Mouse (Mus musculus) kidney, adult 2 months (tissue): ENCODE measurements around the gene Ambp. TPM values are rescaled to one million over a fixed set of nuclear protein-coding genes. Genes with fewer than 3 reads are reported as not detected.

Experiments used
- DNase-seq: peaks from one replicate; pipeline ENCODE4 v3.0.0; 2021
- H3K27ac ChIP-seq: fragments of 200-500 bp; 2 replicates; pipeline ENCODE4 v1.5.1; 2012; ENCODE audit warnings: low read depth, low read length, control low read depth, inconsistent platforms; ENCODE audit not compliant: insufficient read depth
- H3K27me3 ChIP-seq: fragments of 200-500 bp; replicated peaks from 2 replicates; pipeline ENCODE4 v1.6.1; 2012; ENCODE audit warnings: mild to moderate bottlenecking, moderate library complexity, low read length, inconsistent platforms; ENCODE audit not compliant: control insufficient read depth, insufficient read depth
- H3K36me3 ChIP-seq: fragments of 200-500 bp; 2 replicates; pipeline ENCODE4 v1.6.1; 2012; ENCODE audit warnings: mild to moderate bottlenecking, moderate library complexity, low read length, inconsistent platforms; ENCODE audit not compliant: control insufficient read depth, insufficient read depth
- H3K4me1 ChIP-seq: fragments of 200-500 bp; 2 replicates; pipeline ENCODE4 v1.6.1; 2011; ENCODE audit warnings: low read length; ENCODE audit not compliant: control insufficient read depth, insufficient read depth
- H3K4me3 ChIP-seq: fragments of 200-500 bp; 2 replicates; pipeline ENCODE4 v1.5.1; 2011; ENCODE audit warnings: mild to moderate bottlenecking, low read depth, low read length, control low read depth; ENCODE audit not compliant: insufficient read depth
- CTCF ChIP-seq: fragments of 200-500 bp; conservative IDR thresholded peaks from 2 replicates; pipeline ENCODE4 v1.5.1; 2011; ENCODE audit warnings: low read depth, mild to moderate bottlenecking, control low read depth, low read length, moderate library complexity, mixed read lengths; ENCODE audit not compliant: insufficient read depth, insufficient read length
- POLR2A ChIP-seq: fragments of 200-500 bp; IDR thresholded peaks from one replicate; pipeline ENCODE4 v1.6.1; 2011; ENCODE audit warnings: low read depth, low read length, control low read depth
- WGBS: fragments of 180-500 bp; shearing (Covaris S2); methylation state at CpG from one replicate; pipeline ENCODE4 v1.1.7; 2018; 5-methylcytosine and 5-hydroxymethylcytosine counted together
- polyA plus RNA-seq: library from polyadenylated mRNA; depleted of rRNA; stranded (reverse); fragments of >200 nt; gene quantifications from 2 replicates; pipeline ENCODE4 v1.2.3, GENCODE M21; 2012

Ambp gene
- polyA plus RNA-seq, 1 experiment, result 2.7 TPM

- Histone ChIP-seq H3K27me3 (no peaks in the 10 kb centered on the region), H3K4me1 (peaks cover 19% of the 10 kb centered on the region), H3K36me3 (no peaks in the 10 kb centered on the region), H3K27ac (peak overlapping the region; percentile 98), H3K4me3 (no peak overlapping the region)
- no peak for TF ChIP-seq POLR2A
- no peak for TF ChIP-seq CTCF
- DNase-seq, result peak; percentile 90
- 33% methylated on average over 8 of the region's 8 CpGs for WGBS
These were observed 2.4 kb upstream of the Ambp start for GRCm38 (mm10) chr4:63156726-63157634.

- Histone ChIP-seq H3K4me1 (peaks cover 19% of the 10 kb centered on the region), H3K36me3 (no peaks in the 10 kb centered on the region), H3K27me3 (no peaks in the 10 kb centered on the region), H3K27ac (no peak overlapping the region), H3K4me3 (no peak overlapping the region)
- TF ChIP-seq CTCF (no peak), POLR2A (no peak)
- DNase-seq, result no peak
- WGBS, result 58% methylated on average over 2 of the region's 2 CpGs
These were observed 997 bp upstream of the Ambp start for GRCm38 (mm10) chr4:63155596-63155995.

- WGBS, result 53% methylated on average over 4 of the region's 4 CpGs
- Histone ChIP-seq H3K4me1 (peaks cover 9% of the 10 kb centered on the region), H3K27me3 (no peaks in the 10 kb centered on the region), H3K36me3 (no peaks in the 10 kb centered on the region), H3K4me3 (no peak overlapping the region), H3K27ac (no peak overlapping the region)
- TF ChIP-seq POLR2A, result no peak
- no peak for TF ChIP-seq CTCF
- no peak for DNase-seq
These were observed 571 bp downstream of the Ambp start for GRCm38 (mm10) chr4:63154028-63154427.

GRCm38 (mm10) chr4:63151127-63151526, 3.5 kb downstream of the Ambp start:
- WGBS, result 91% methylated on average over 6 of the region's 6 CpGs
- Histone ChIP-seq H3K36me3 (no peaks in the 10 kb centered on the region), H3K4me3 (no peak overlapping the region), H3K27me3 (no peaks in the 10 kb centered on the region), H3K27ac (no peak overlapping the region), H3K4me1 (no peaks in the 10 kb centered on the region; the same call in 1 of the 2 replicates)
- DNase-seq, result no peak
- no peak for TF ChIP-seq POLR2A
- TF ChIP-seq CTCF, result no peak

- TF ChIP-seq CTCF, result no peak
- no peak for TF ChIP-seq POLR2A
- no peak overlapping the region for H3K4me3 ChIP-seq
- H3K27me3 ChIP-seq, result no peaks in the 10 kb centered on the region
- H3K27ac ChIP-seq, result no peak overlapping the region
- H3K4me1 ChIP-seq, result no peaks in the 10 kb centered on the region
- no peak for DNase-seq
- H3K36me3 ChIP-seq, result no peaks in the 10 kb centered on the region
- 98% methylated on average over 6 of the region's 6 CpGs for WGBS
These were observed 7.3 kb downstream of the Ambp start for GRCm38 (mm10) chr4:63147268-63147667.

- H3K36me3 ChIP-seq, result no peaks in the 10 kb centered on the region
- 94% methylated on average over 5 of the region's 5 CpGs for WGBS
These were observed 24.5 kb downstream of the Ambp start for GRCm38 (mm10) chr4:63129891-63130624.

GRCm38 (mm10) chr4:63124861-63125466, 29.6 kb downstream of the Ambp start:
- TF ChIP-seq POLR2A (no peak), CTCF (no peak)

More at GRCm38 (mm10) chr4:63129891-63130624, 24.5 kb downstream of the Ambp start:
- TF ChIP-seq CTCF (no peak), POLR2A (no peak)
- Histone ChIP-seq H3K4me1 (no peaks in the 10 kb centered on the region), H3K27ac (no peak overlapping the region), H3K27me3 (no peaks in the 10 kb centered on the region), H3K4me3 (no peak overlapping the region)
- no peak for DNase-seq

More at GRCm38 (mm10) chr4:63124861-63125466, 29.6 kb downstream of the Ambp start:
- Histone ChIP-seq H3K4me1 (no peaks in the 10 kb centered on the region), H3K27me3 (no peaks in the 10 kb centered on the region), H3K27ac (no peak overlapping the region), H3K36me3 (no peaks in the 10 kb centered on the region), H3K4me3 (no peak overlapping the region)
- 80% methylated on average over 8 of the region's 8 CpGs for WGBS
- DNase-seq, result no peak
